Mouse (Mus musculus) cerebellum, postnatal 36 days (tissue): ENCODE results near the gene Ltb4r2.

Experiments used
- DNase-seq, 2 experiments: peaks; one replicate each; pipeline ENCODE4 v3.0.0; 2021 to 2022; ENCODE audit warnings: mixed read lengths in 2 of 2

The Ltb4r2 gene

DNA sequence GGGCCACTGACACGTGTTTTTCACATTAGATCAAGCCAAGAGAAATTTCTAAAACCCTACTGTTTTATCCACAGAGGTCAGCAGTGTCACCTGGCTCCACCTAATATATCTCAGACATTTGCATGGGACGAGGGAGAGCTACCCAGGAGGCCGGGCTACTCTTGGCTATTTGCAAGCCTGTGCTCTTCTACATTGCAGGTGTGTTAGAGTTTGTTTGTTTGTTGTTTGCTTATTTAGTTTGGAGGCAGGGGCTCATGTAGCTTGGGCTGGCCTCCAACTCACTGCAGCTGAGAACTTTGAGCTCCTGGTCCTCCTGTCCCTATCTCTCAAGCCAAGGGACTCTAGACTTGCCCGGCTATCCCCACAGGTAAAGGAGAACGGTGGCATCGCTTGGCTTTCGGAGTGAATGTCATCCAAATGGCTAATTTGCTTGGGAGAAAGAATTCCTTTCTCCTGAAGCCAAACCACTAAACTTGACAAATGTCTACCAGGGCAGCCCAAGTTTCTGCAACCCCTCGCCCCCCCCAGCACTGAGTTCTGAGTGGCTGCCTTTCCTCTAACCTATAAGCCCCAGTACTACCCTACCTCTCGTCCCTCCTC lies 21.2 kb downstream of the Ltb4r2 start:
- DNase-seq = peak in 1 of 2 experiments; percentile 1

GRCm38 (mm10) chr14:55783171-55783957 lies 22.1 kb downstream of the Ltb4r2 start:
- DNase-seq = peak in 1 of 2 experiments; percentile 2

GRCm38 (mm10) chr14:55783958-55784235 lies 22.7 kb downstream of the Ltb4r2 start, which contains the start of gene Adcy4:
Gene Adcy4 (minus strand): TSS chr14:55784095.
- DNase-seq = no peak

- no peak for DNase-seq
These were observed 24.0 kb downstream of the Ltb4r2 start for GRCm38 (mm10) chr14:55785195-55785594.

DNA sequence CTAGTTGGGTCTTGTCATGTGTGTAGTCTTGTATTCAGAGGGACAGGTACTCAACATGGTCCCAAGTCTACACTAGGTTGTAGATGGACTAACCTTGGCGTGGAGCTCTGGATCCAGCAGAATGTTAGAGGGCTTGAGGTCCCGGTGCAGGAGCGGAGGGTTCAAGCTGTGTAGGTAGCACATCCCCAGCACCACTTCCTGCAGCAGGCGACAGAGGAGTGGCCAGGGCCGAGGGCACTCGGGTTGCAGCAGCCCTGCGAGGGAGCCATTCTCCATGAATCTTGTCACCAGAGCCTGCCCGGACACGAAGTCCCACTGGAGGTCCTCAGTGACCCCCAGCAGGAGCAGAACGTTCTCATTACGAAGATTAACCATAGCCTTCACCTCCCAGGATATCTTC lies 26.5 kb downstream of the Ltb4r2 start:
- DNase-seq = no peak

GRCm38 (mm10) chr14:55788256-55789050 lies 27.2 kb downstream of the Ltb4r2 start, which contains the start of gene Ripk3:
Gene Ripk3 (minus strand): TSS chr14:55788865.
- no peak for DNase-seq

DNA sequence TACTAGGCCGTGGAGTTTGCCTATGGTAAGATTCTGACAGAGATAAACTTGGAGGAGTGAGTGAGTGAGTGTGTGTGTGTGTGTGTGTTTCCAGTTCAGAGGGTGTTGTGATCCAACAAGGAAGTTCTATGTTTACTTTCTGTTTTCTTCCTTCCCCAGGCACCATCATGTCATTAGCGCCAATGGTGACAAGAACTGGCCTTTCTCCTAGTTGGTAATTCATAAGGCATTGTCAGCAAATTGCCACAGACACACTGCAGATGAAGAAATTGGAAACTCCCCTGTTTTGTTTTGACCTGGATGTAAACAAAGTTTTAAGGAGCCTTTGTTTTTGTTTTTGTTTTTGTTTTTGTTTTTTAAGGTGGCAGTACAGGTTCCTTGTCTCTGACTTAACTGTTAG lies 32.2 kb downstream of the Ltb4r2 start:
- DNase-seq = no peak

GRCm38 (mm10) chr14:55793946-55794345 lies 32.7 kb downstream of the Ltb4r2 start:
- DNase-seq = no peak

DNA sequence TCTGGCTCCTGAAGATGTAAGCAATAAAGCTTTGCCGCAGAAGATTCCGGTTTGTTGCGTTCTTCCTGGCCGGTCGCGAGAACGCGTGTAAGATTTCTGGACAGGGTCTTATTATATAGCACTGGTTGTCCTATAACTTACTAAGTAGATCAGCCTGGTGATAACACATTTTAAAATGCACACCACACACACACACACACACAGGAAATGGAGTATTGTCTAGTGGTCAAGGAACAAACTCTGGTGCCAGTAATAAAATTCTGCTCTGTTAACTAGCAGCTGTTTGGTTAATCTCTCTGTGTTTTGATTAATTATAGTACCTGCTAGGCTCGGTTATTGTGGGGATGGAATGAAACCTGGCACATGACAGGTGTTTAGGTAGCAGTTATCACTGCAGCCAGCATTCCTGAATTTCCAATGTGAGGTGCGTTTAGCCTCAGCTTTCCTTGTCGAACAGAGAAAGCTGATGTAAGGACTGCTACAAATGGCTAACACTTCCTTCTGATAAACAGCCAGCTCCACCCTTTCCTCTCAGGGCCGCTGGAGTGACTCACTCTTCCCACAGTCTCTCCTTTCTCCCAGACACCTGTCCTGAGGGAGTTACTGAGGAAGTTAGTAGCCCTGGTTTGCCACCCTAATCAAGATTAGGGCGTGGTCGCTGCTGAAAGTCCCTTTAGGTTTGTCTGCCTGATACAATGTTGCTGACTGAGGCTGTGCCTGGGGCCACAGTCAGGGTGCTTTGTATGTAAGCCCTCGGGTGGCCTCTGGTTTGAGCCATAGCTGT lies 34.3 kb downstream of the Ltb4r2 start:
- DNase-seq = no peak
